Mouse (Mus musculus): ENCODE data around the gene Ktn1. TPM values are rescaled to one million over a fixed set of nuclear protein-coding genes. Genes with fewer than 3 reads are reported as not detected.

Ktn1 gene
- 44.3 and 62.6 TPM in 2 replicates for polyA plus RNA-seq (2016; fragmentation: Nextera tagmentation; extraction: Ambion mirVana)

GRCm38 (mm10) chr14:47648218-47648617 lies at the start of gene Ktn1:
Gene Ktn1, plus strand, starts transcription at chr14:47648448.
- Histone ChIP-seq H3K36me3 (no peaks in the 10 kb centered on the region), H3K27ac (peak within 1 kb of the TSS; percentile 98), H3K27me3 (ENCODE audit: insufficient read depth, poor library complexity, severe bottlenecking) (peaks cover 4% of the 10 kb centered on the region; the same call in 1 of the 2 replicates), H3K4me3 (peak within 1 kb of the TSS; percentile 83), H3K4me1 (replicated peaks) (peaks cover 30% of the 10 kb centered on the region), H3K9me3 (no peaks in the 10 kb centered on the region)
- DNase-seq (ENCODE audit: low spot score) = no peak
- WGBS = 62% methylated on average over 5 of the region's 5 CpGs

GRCm38 (mm10) chr14:47613254-47613653 lies 35.0 kb upstream of the Ktn1 start:
- no peak overlapping the region for H3K27ac ChIP-seq
- WGBS = 85% methylated on average over 7 of the region's 7 CpGs
- no peaks in the 10 kb centered on the region for H3K27me3 ChIP-seq (ENCODE audit: insufficient read depth, poor library complexity, severe bottlenecking)
- no peaks in the 10 kb centered on the region for H3K9me3 ChIP-seq
- H3K4me3 ChIP-seq = no peak overlapping the region
- no peak for DNase-seq (ENCODE audit: low spot score)
- H3K4me1 ChIP-seq (replicated peaks) = no peaks in the 10 kb centered on the region
- H3K36me3 ChIP-seq = no peaks in the 10 kb centered on the region

GRCm38 (mm10) chr14:47618891-47619290 lies 29.4 kb upstream of the Ktn1 start:
- 86% methylated on average over 5 of the region's 5 CpGs for WGBS
- H3K36me3 ChIP-seq = no peaks in the 10 kb centered on the region
- H3K27ac ChIP-seq = no peak overlapping the region
- no peaks in the 10 kb centered on the region for H3K9me3 ChIP-seq
- H3K27me3 ChIP-seq (ENCODE audit: insufficient read depth, poor library complexity, severe bottlenecking) = no peaks in the 10 kb centered on the region
- H3K4me3 ChIP-seq = no peak overlapping the region
- no peaks in the 10 kb centered on the region for H3K4me1 ChIP-seq (replicated peaks)
- no peak for DNase-seq (ENCODE audit: low spot score)

GRCm38 (mm10) chr14:47621901-47622300 lies 26.3 kb upstream of the Ktn1 start:
- H3K9me3 ChIP-seq = no peaks in the 10 kb centered on the region
- WGBS = 88% methylated on average over 5 of the region's 5 CpGs
- H3K27ac ChIP-seq = no peak overlapping the region
- H3K4me3 ChIP-seq = no peak overlapping the region
- no peak for DNase-seq (ENCODE audit: low spot score)
- H3K4me1 ChIP-seq (replicated peaks) = no peaks in the 10 kb centered on the region
- H3K36me3 ChIP-seq = no peaks in the 10 kb centered on the region
- no peaks in the 10 kb centered on the region for H3K27me3 ChIP-seq (ENCODE audit: insufficient read depth, poor library complexity, severe bottlenecking)

- Histone ChIP-seq H3K27me3 (ENCODE audit: insufficient read depth, poor library complexity, severe bottlenecking) (no peaks in the 10 kb centered on the region), H3K4me1 (replicated peaks) (no peaks in the 10 kb centered on the region), H3K36me3 (no peaks in the 10 kb centered on the region), H3K9me3 (no peaks in the 10 kb centered on the region), H3K4me3 (no peak overlapping the region), H3K27ac (no peak overlapping the region)
- 75% methylated on average over 3 of the region's 3 CpGs for WGBS
- no peak for DNase-seq (ENCODE audit: low spot score)
These were observed 23.4 kb upstream of the Ktn1 start for GRCm38 (mm10) chr14:47624837-47625236.

- WGBS = 90% methylated on average over 4 of the region's 4 CpGs
- Histone ChIP-seq H3K4me3 (no peak overlapping the region), H3K4me1 (replicated peaks) (no peaks in the 10 kb centered on the region), H3K9me3 (no peaks in the 10 kb centered on the region), H3K27me3 (ENCODE audit: insufficient read depth, poor library complexity, severe bottlenecking) (no peaks in the 10 kb centered on the region), H3K27ac (no peak overlapping the region), H3K36me3 (no peaks in the 10 kb centered on the region)
- DNase-seq (ENCODE audit: low spot score) = no peak
These were observed 22.1 kb upstream of the Ktn1 start for GRCm38 (mm10) chr14:47626143-47626542.

GRCm38 (mm10) chr14:47626812-47627211 lies 21.4 kb upstream of the Ktn1 start:
- H3K36me3 ChIP-seq = no peaks in the 10 kb centered on the region
- H3K4me1 ChIP-seq (replicated peaks) = no peaks in the 10 kb centered on the region
- no peak overlapping the region for H3K27ac ChIP-seq
- no peak overlapping the region for H3K4me3 ChIP-seq
- 81% methylated on average over 2 of the region's 2 CpGs for WGBS
- DNase-seq (ENCODE audit: low spot score) = no peak
- H3K9me3 ChIP-seq = no peaks in the 10 kb centered on the region
- no peaks in the 10 kb centered on the region for H3K27me3 ChIP-seq (ENCODE audit: insufficient read depth, poor library complexity, severe bottlenecking)

GRCm38 (mm10) chr14:47627360-47627759 lies 20.9 kb upstream of the Ktn1 start:
- Histone ChIP-seq H3K4me3 (no peak overlapping the region), H3K27ac (no peak overlapping the region)
- WGBS = 86% methylated on average over 5 of the region's 5 CpGs

GRCm38 (mm10) chr14:47632419-47632818 lies 15.8 kb upstream of the Ktn1 start:
- WGBS = 88% methylated on average over 1 of the region's 1 CpGs
- Histone ChIP-seq H3K27me3 (ENCODE audit: insufficient read depth, poor library complexity, severe bottlenecking) (no peaks in the 10 kb centered on the region), H3K4me1 (replicated peaks) (peaks cover 16% of the 10 kb centered on the region), H3K36me3 (no peaks in the 10 kb centered on the region), H3K9me3 (no peaks in the 10 kb centered on the region), H3K4me3 (no peak overlapping the region), H3K27ac (no peak overlapping the region)
- no peak for DNase-seq (ENCODE audit: low spot score)

More at GRCm38 (mm10) chr14:47627360-47627759, 20.9 kb upstream of the Ktn1 start:
- H3K36me3 ChIP-seq = no peaks in the 10 kb centered on the region
- no peaks in the 10 kb centered on the region for H3K4me1 ChIP-seq (replicated peaks)
- DNase-seq (ENCODE audit: low spot score) = no peak
- H3K9me3 ChIP-seq = no peaks in the 10 kb centered on the region
- H3K27me3 ChIP-seq (ENCODE audit: insufficient read depth, poor library complexity, severe bottlenecking) = no peaks in the 10 kb centered on the region

GRCm38 (mm10) chr14:47634410-47634809 lies 13.8 kb upstream of the Ktn1 start:
- no peak overlapping the region for H3K27ac ChIP-seq
- peaks cover 16% of the 10 kb centered on the region for H3K4me1 ChIP-seq (replicated peaks)
- H3K9me3 ChIP-seq = no peaks in the 10 kb centered on the region
- H3K36me3 ChIP-seq = no peaks in the 10 kb centered on the region
- H3K4me3 ChIP-seq = no peak overlapping the region
- no peaks in the 10 kb centered on the region for H3K27me3 ChIP-seq (ENCODE audit: insufficient read depth, poor library complexity, severe bottlenecking)
- 81% methylated on average over 9 of the region's 9 CpGs for WGBS
- no peak for DNase-seq (ENCODE audit: low spot score)

- no peak for DNase-seq (ENCODE audit: low spot score)
- Histone ChIP-seq H3K27me3 (ENCODE audit: insufficient read depth, poor library complexity, severe bottlenecking) (no peaks in the 10 kb centered on the region), H3K4me1 (replicated peaks) (peaks cover 16% of the 10 kb centered on the region), H3K27ac (0 out of 2 replicates have a peak overlapping the region, but pooled peaks have one; percentile 9), H3K9me3 (no peaks in the 10 kb centered on the region), H3K4me3 (no peak overlapping the region), H3K36me3 (no peaks in the 10 kb centered on the region)
- WGBS = 71% methylated on average over 7 of the region's 7 CpGs
These were observed 13.4 kb upstream of the Ktn1 start for GRCm38 (mm10) chr14:47634846-47635245.

GRCm38 (mm10) chr14:47638316-47638895 lies 9.8 kb upstream of the Ktn1 start:
- H3K36me3 ChIP-seq = no peaks in the 10 kb centered on the region
- WGBS = 78% methylated on average over 4 of the region's 4 CpGs
- no peak overlapping the region for H3K4me3 ChIP-seq
- no peak for DNase-seq (ENCODE audit: low spot score)
- peaks cover 16% of the 10 kb centered on the region for H3K4me1 ChIP-seq (replicated peaks)
- no peak overlapping the region for H3K27ac ChIP-seq
- no peaks in the 10 kb centered on the region for H3K27me3 ChIP-seq (ENCODE audit: insufficient read depth, poor library complexity, severe bottlenecking)
- H3K9me3 ChIP-seq = no peaks in the 10 kb centered on the region

- peaks cover 4% of the 10 kb centered on the region; the same call in 1 of the 2 replicates for H3K27me3 ChIP-seq (ENCODE audit: insufficient read depth, poor library complexity, severe bottlenecking)
- H3K36me3 ChIP-seq = no peaks in the 10 kb centered on the region
- peaks cover 18% of the 10 kb centered on the region for H3K4me1 ChIP-seq (replicated peaks)
- no peaks in the 10 kb centered on the region for H3K9me3 ChIP-seq
- H3K27ac ChIP-seq = no peak overlapping the region
- WGBS = 56% methylated on average over 7 of the region's 7 CpGs
- no peak overlapping the region for H3K4me3 ChIP-seq
- DNase-seq (ENCODE audit: low spot score) = no peak
These were observed 2.6 kb upstream of the Ktn1 start for GRCm38 (mm10) chr14:47645620-47646019.

GRCm38 (mm10) chr14:47646246-47646645 lies 2.0 kb upstream of the Ktn1 start:
- no peak for DNase-seq (ENCODE audit: low spot score)
- Histone ChIP-seq H3K4me3 (no peak overlapping the region), H3K27ac (no peak overlapping the region), H3K36me3 (no peaks in the 10 kb centered on the region), H3K4me1 (replicated peaks) (peaks cover 24% of the 10 kb centered on the region), H3K27me3 (ENCODE audit: insufficient read depth, poor library complexity, severe bottlenecking) (peaks cover 4% of the 10 kb centered on the region; the same call in 1 of the 2 replicates), H3K9me3 (no peaks in the 10 kb centered on the region)
- WGBS = 46% methylated on average over 5 of the region's 5 CpGs
